Mouse (Mus musculus) lung, embryonic 16.5 days (tissue): ENCODE data around the gene Scaf1. TPM values are rescaled to one million over a fixed set of nuclear protein-coding genes. Genes with fewer than 3 reads are reported as not detected.

Experiments
- ATAC-seq: fragments of 200-750 bp; cut with Nextera tagmentation; 2 replicates; pipeline ENCODE4 v1.8.0; 2017; ENCODE audit warnings: low read depth, mild to moderate bottlenecking, moderate library complexity
- H3K27ac ChIP-seq: fragments of 300-500 bp; sonication (generic); 2 replicates; pipeline ENCODE4 v1.5.1; 2014; ENCODE audit warnings: mild to moderate bottlenecking, control low read depth, low read length
- H3K27me3 ChIP-seq: fragments of 300-500 bp; sonication (generic); 2 replicates; pipeline ENCODE4 v1.6.1; 2014; ENCODE audit warnings: low read depth, low read length, mixed read lengths; ENCODE audit not compliant: control insufficient read depth, insufficient read depth
- H3K36me3 ChIP-seq: fragments of 300-500 bp; sonication (generic); 2 replicates; pipeline ENCODE4 v1.6.1; 2014; ENCODE audit warnings: low read length; ENCODE audit not compliant: control insufficient read depth, insufficient read depth
- H3K4me1 ChIP-seq: fragments of 300-500 bp; sonication (generic); replicated peaks from 2 replicates; pipeline ENCODE4 v1.6.1; 2014; ENCODE audit warnings: low read length, mixed read lengths; ENCODE audit not compliant: control insufficient read depth, insufficient read depth
- H3K4me2 ChIP-seq: fragments of 300-500 bp; sonication (generic); 2 replicates; pipeline ENCODE4 v1.6.1; 2014; ENCODE audit warnings: low read depth, low read length, control low read depth
- H3K4me3 ChIP-seq: fragments of 300-500 bp; sonication (generic); 2 replicates; pipeline ENCODE4 v1.5.1; 2014; ENCODE audit warnings: mild to moderate bottlenecking, low read length, control low read depth
- H3K9ac ChIP-seq: fragments of 300-500 bp; sonication (generic); 2 replicates; pipeline ENCODE4 v1.6.1; 2014; ENCODE audit warnings: low read length, control low read depth
- H3K9me3 ChIP-seq: fragments of 300-500 bp; sonication (generic); 2 replicates; pipeline ENCODE4 v1.6.1; 2016; ENCODE audit warnings: low read length; ENCODE audit not compliant: control insufficient read depth
- WGBS: fragments of 180-500 bp; shearing (Covaris S2); extraction: QIAGEN DNeasy Blood & Tissue Kit; methylation state at CpG from one replicate; pipeline ENCODE4 v1.1.7; 2014; 5-methylcytosine and 5-hydroxymethylcytosine counted together
- polyA plus RNA-seq: library from polyadenylated mRNA; unstranded; fragments of >200 nt; fragmentation: Nextera tagmentation; extraction: Ambion mirVana; gene quantifications from 2 replicates; pipeline ENCODE4 v1.2.1, GENCODE M21; 2015

Gene Scaf1
- polyA plus RNA-seq, 1 experiment from 2014 or later, result 30.7 TPM

- Histone ChIP-seq H3K36me3 (peaks cover 78% of the 10 kb centered on the region), H3K4me3 (no peak overlapping the region), H3K9ac (no peak overlapping the region), H3K4me1 (no peaks in the 10 kb centered on the region), H3K27ac (no peak overlapping the region), H3K27me3 (no peaks in the 10 kb centered on the region), H3K9me3 (no peaks in the 10 kb centered on the region), H3K4me2 (no peak overlapping the region)
- ATAC-seq, result no peak
- WGBS, result 93% methylated on average over 30 of the region's 30 CpGs
These were observed 8.3 kb downstream of the Scaf1 start for GRCm38 (mm10) chr7:45007846-45008245.

DNA sequence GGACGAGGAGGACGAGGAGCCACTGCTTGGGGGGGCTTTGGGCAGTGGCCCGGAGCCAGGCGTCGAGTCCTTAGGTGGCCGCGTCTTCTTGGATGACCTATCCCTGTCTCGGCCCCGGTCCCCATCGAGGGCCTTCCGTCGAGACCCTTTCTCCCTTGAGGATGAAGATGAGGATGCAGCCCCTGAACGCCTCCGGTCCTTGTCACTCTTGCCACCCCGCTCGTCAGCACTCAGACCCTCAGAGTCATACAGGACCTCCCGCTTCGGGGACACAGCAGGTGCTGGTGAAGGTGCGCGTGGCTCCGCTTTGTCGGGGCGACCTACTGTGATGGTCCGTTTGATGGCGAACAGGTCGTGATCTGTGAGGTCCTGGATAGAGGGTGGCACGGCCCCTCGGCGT lies 9.0 kb downstream of the Scaf1 start:
- H3K9ac ChIP-seq, result no peak overlapping the region
- no peak overlapping the region for H3K27ac ChIP-seq
- H3K9me3 ChIP-seq, result no peaks in the 10 kb centered on the region
- no peaks in the 10 kb centered on the region for H3K4me1 ChIP-seq
- H3K4me3 ChIP-seq, result no peak overlapping the region
- no peaks in the 10 kb centered on the region for H3K27me3 ChIP-seq
- peaks cover 78% of the 10 kb centered on the region for H3K36me3 ChIP-seq
- ATAC-seq, result no peak
- no peak overlapping the region for H3K4me2 ChIP-seq
- 91% methylated on average over 29 of the region's 29 CpGs for WGBS

- no peak overlapping the region for H3K4me3 ChIP-seq
- peaks cover 76% of the 10 kb centered on the region for H3K36me3 ChIP-seq
- H3K4me2 ChIP-seq, result no peak overlapping the region
- no peak overlapping the region for H3K27ac ChIP-seq
- no peak for ATAC-seq
- H3K27me3 ChIP-seq, result no peaks in the 10 kb centered on the region
- H3K4me1 ChIP-seq, result no peaks in the 10 kb centered on the region
- no peaks in the 10 kb centered on the region for H3K9me3 ChIP-seq
- H3K9ac ChIP-seq, result no peak overlapping the region
- 91% methylated on average over 12 of the region's 12 CpGs for WGBS
These were observed 9.7 kb downstream of the Scaf1 start for GRCm38 (mm10) chr7:45006503-45006902.

- WGBS, result 72% methylated on average over 5 of the region's 6 CpGs
- Histone ChIP-seq H3K4me3 (no peak overlapping the region), H3K4me2 (no peak overlapping the region), H3K27me3 (no peaks in the 10 kb centered on the region), H3K36me3 (peaks cover 82% of the 10 kb centered on the region), H3K4me1 (0 out of 2 replicates have a peak, but pooled peaks cover 3% of the 10 kb centered on the region), H3K9me3 (no peaks in the 10 kb centered on the region), H3K27ac (no peak overlapping the region), H3K9ac (no peak overlapping the region)
- no peak for ATAC-seq
These were observed 10.7 kb downstream of the Scaf1 start for GRCm38 (mm10) chr7:45005321-45005992.

DNA sequence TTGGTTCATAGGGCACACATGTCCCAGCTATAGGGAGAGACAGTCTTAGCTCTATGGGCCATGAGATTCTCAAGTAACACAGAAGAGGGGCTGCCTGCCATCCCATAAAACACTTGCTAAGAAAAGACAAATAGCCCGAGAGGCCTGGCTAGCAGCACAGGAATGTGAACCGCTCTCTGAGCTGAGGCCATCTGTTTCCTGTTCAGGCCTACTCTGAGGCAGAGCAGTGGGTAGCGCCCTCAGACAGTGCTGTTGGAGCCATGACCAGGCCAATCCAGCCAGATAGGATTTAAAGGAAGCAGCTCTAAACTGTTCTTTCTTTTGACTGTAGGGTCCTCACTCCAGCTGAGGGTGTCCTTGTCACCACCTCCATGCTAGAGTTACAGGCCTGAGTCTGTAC lies 11.6 kb downstream of the Scaf1 start:
- H3K4me3 ChIP-seq, result no peak overlapping the region

DNA sequence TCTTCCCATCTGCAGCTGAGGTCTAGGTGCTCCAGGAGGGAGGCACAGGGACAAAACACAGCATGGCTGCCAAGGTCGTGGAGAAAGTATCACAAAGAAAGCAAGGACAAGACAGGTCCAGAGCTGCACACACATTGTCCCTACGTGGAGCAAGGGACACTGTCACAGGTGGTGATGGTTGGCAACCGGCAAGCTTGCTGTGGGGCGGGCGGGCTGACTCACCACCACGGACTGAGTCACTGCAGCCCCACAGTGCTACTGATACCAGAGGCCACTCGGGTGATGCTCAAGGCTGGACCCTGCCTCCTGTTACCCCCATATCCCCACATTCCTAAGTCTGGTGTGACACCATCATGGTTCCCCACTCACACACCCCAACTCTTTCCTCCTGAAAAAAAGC lies 13.7 kb downstream of the Scaf1 start:
- H3K27ac ChIP-seq, result no peak overlapping the region
- H3K36me3 ChIP-seq, result peaks cover 58% of the 10 kb centered on the region
- H3K4me1 ChIP-seq, result peaks cover 20% of the 10 kb centered on the region
- no peak overlapping the region for H3K4me3 ChIP-seq
- 85% methylated on average over 7 of the region's 7 CpGs for WGBS
- ATAC-seq, result no peak
- H3K4me2 ChIP-seq, result no peak overlapping the region
- H3K9ac ChIP-seq, result no peak overlapping the region
- H3K9me3 ChIP-seq, result no peaks in the 10 kb centered on the region
- H3K27me3 ChIP-seq, result no peaks in the 10 kb centered on the region

More for the DNA sequence above, 11.6 kb downstream of the Scaf1 start:
- H3K9ac ChIP-seq, result no peak overlapping the region
- H3K36me3 ChIP-seq, result peaks cover 77% of the 10 kb centered on the region
- no peaks in the 10 kb centered on the region for H3K9me3 ChIP-seq
- no peaks in the 10 kb centered on the region for H3K27me3 ChIP-seq
- peaks cover 10% of the 10 kb centered on the region for H3K4me1 ChIP-seq
- no peak for ATAC-seq
- no peak overlapping the region for H3K4me2 ChIP-seq
- H3K27ac ChIP-seq, result peak overlapping the region; percentile 31; the same call in 1 of the 2 replicates
- 47% methylated on average over 3 of the region's 3 CpGs for WGBS

DNA sequence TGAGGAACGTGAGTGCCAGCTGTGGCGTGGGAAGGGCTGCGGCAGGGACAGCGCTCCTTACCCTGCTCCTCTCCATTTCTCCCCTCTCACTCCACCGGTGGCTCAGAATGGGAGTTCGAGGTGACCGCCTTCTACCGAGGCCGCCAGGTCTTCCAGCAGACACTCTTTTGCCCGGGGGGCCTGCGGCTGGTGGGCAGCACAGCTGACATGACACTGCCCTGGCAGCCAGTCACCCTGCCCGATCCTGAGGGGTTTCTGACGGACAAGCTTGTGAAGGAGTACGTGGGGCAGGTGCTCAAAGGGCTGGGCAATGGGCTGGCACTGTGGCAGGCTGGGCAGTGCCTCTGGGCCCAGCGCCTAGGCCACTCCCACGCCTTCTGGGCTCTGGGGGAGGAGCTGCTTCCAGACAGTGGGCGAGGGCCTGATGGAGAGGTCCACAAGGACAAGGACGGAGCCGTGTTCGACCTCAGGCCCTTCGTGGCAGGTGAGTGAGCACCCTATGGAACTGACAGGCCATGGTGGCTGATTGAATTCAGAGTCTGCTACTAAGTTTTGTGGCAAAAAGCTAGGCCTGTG lies 15.5 kb downstream of the Scaf1 start:
- Histone ChIP-seq H3K9ac (no peak overlapping the region), H3K27me3 (no peaks in the 10 kb centered on the region), H3K4me1 (peaks cover 31% of the 10 kb centered on the region), H3K4me2 (no peak overlapping the region), H3K9me3 (no peaks in the 10 kb centered on the region), H3K36me3 (peaks cover 41% of the 10 kb centered on the region), H3K27ac (no peak overlapping the region), H3K4me3 (no peak overlapping the region)
- no peak for ATAC-seq
- 85% methylated on average over 21 of the region's 21 CpGs for WGBS

GRCm38 (mm10) chr7:44999753-45000152 lies 16.4 kb downstream of the Scaf1 start:
- Histone ChIP-seq H3K9me3 (no peaks in the 10 kb centered on the region), H3K4me3 (no peak overlapping the region), H3K9ac (peak overlapping the region; percentile 37; the same call in 1 of the 2 replicates), H3K4me1 (peaks cover 31% of the 10 kb centered on the region), H3K4me2 (peak overlapping the region; percentile 89), H3K27me3 (no peaks in the 10 kb centered on the region), H3K27ac (no peak overlapping the region), H3K36me3 (peaks cover 38% of the 10 kb centered on the region)
- 54% methylated on average over 11 of the region's 11 CpGs for WGBS
- ATAC-seq, result no peak

DNA sequence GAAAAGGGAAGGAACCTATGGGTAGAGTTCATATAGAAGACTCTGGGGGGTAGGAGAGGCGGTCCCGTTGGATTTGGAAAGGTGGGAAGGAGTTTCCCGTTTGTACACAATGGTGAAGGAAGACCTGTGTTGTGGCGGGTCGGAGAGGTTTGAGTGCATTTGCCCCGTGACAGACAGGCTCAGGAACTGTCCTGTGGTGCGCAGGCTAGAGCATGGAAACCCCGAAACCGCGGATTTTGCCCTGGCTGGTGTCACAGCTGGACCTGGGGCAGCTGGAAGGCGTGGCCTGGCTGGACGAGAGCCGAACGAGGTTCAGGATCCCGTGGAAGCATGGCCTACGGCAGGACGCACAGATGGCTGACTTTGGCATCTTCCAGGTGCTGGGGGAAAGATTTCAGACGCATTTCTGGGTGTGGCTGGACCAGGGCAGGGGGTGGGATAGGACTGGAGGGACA lies 17.6 kb downstream of the Scaf1 start, which contains the start of gene Bcl2l12:
Gene Bcl2l12, minus strand, starts transcription at position 212 of the 455 bp plus-strand sequence.
- WGBS, result 0% methylated on average over 18 of the region's 18 CpGs
- ATAC-seq, result peak; percentile 15; the same call in 1 of the 2 replicates
- Histone ChIP-seq H3K9ac (peak within 1 kb of the TSS; percentile 80), H3K27me3 (no peaks in the 10 kb centered on the region), H3K4me3 (peak within 1 kb of the TSS; percentile 82), H3K36me3 (peaks cover 39% of the 10 kb centered on the region), H3K9me3 (no peaks in the 10 kb centered on the region), H3K4me2 (peak within 1 kb of the TSS; percentile 89), H3K4me1 (peaks cover 31% of the 10 kb centered on the region), H3K27ac (peak within 1 kb of the TSS; percentile 85)
